Mouse (Mus musculus): Measurements from ENCODE around the gene Rbm48.

DNA sequence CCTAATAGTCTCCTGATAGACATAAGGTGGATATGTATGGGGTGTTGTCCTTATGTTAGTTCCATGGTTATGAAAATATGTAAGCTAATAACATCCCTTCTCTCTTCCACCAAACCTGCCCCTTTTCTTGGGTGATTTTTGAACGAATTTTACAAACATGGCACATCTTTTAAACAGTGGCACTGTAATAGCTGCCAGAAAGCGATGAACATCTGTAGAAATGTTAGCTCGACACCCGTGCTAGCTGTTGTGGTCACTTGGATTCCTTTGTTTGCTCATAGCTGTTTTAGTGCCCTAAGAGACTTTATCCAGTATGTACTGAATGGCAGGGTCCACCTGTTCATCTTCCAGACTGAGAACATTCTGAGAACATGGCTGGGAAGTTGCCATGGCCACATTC is 25.1 kb downstream of the Rbm48 start, which contains the start of gene 1700109H08Rik:
- TF ChIP-seq CTCF (IDR thresholded peaks at IDR 0.05; ENCODE audit: low read depth, low read length) (no peak), POLR2A (IDR thresholded peaks at IDR 0.05; ENCODE audit: extremely low read depth, insufficient read depth, low read length) (no peak)

All from liver, adult 2 months (tissue).